In the genomic region with DNA sequence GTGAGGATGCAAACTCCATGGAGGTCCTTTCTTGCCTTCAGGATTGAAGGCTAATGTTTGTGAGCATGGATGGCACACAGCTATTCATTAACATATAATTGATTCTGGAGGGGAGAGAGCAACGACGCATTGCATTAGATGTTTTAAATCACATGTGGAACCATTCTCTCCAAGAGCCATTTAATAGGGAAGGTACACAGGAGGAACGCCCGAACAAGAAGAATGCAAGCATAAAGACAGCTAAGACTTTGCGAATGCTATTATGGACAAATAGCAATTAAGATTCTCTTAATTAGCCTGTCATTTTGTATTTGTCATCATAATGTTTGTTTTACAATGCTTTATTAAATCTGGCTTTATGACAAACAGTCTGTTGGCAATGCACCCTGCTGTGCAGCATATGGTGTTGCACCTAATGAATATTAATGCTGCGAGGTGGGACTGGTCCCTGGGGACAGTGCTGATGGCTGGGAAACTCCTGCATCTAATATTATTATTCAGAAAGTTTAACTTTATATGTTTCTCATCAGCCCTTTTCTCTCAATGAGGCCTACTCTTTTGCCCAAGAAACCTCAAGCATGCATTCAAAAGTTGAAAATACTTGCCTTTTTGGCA, we compare ENCODE assay signal across 15 mouse cellular contexts.
DNase-seq lines count a peak whose midpoint lies in the region; ATAC-seq lines count a peak whose summit lies in the region.
"Had no signal": no experiment of that assay in that cellular context is flagged by ENCODE, and none has a peak within 500 bp of the region (broad histone marks: within the 10 kb centered on the region; RNA-seq: fewer than 3 reads in every experiment).

No protein-coding gene starts in this region.

- ATAC-seq in midbrain, embryonic 11.5 days (ENCODE audit: low FRiP score), result peak; percentile 58; the same call in 1 of the 2 replicates
- ATAC-seq in hindbrain, embryonic 16.5 days, result peak; percentile 69
- ATAC-seq: activated CD4-positive, CD25-positive, alpha-beta regulatory T cell, adult 4 months; inflammation-experienced regulatory T-cells, adult 6 months had no signal

- no peak overlapping the region for H3K4me3 ChIP-seq in midbrain, embryonic 11.5 days (ENCODE audit: low read depth, low read length)
- H3K4me3 ChIP-seq in midbrain, embryonic 10.5 days, result no peak overlapping the region
- no peak overlapping the region for H3K4me3 ChIP-seq in hindbrain, embryonic 16.5 days (ENCODE audit: low read length)
- H3K4me3 ChIP-seq: heart, embryonic 15.5 days; limb, embryonic 12.5 days had no signal

- H3K4me1 ChIP-seq in midbrain, embryonic 11.5 days (ENCODE audit: control insufficient read depth, insufficient read depth, low read length), result no peaks in the 10 kb centered on the region
- H3K4me1 ChIP-seq in midbrain, embryonic 10.5 days, result no peaks in the 10 kb centered on the region
- H3K4me1 ChIP-seq in hindbrain, embryonic 16.5 days (ENCODE audit: control insufficient read depth, insufficient read depth, low read depth, low read length), result no peaks in the 10 kb centered on the region
- H3K4me1 ChIP-seq: heart, embryonic 15.5 days; limb, embryonic 12.5 days had no signal

- no peaks in the 10 kb centered on the region for H3K9me3 ChIP-seq in midbrain, embryonic 11.5 days (ENCODE audit: control insufficient read depth, low read length)
- no peaks in the 10 kb centered on the region for H3K9me3 ChIP-seq in midbrain, embryonic 10.5 days (replicated peaks)
- no peaks in the 10 kb centered on the region for H3K9me3 ChIP-seq in hindbrain, embryonic 16.5 days (ENCODE audit: control insufficient read depth, low read length)
- H3K9me3 ChIP-seq: heart, embryonic 15.5 days; limb, embryonic 12.5 days had no signal

- WGBS in midbrain, embryonic 11.5 days, result 83% methylated on average over 6 of the region's 6 CpGs
- WGBS in midbrain, embryonic 10.5 days, result 87% methylated on average over 6 of the region's 6 CpGs
- 35% methylated on average over 6 of the region's 6 CpGs for WGBS in hindbrain, embryonic 16.5 days

- H3K4me2 ChIP-seq in midbrain, embryonic 11.5 days, result no peak overlapping the region
- no peak overlapping the region for H3K4me2 ChIP-seq in hindbrain, embryonic 16.5 days (ENCODE audit: low read length)
- H3K4me2 ChIP-seq: heart, embryonic 15.5 days; limb, embryonic 12.5 days had no signal

- H3K9ac ChIP-seq in midbrain, embryonic 11.5 days (ENCODE audit: low read length), result no peak overlapping the region
- H3K9ac ChIP-seq in hindbrain, embryonic 16.5 days (ENCODE audit: low read depth, low read length), result no peak overlapping the region
- H3K9ac ChIP-seq: heart, embryonic 15.5 days; limb, embryonic 12.5 days had no signal

- H3K27me3 ChIP-seq in midbrain, embryonic 11.5 days (ENCODE audit: control insufficient read depth, insufficient read depth, low read length), result no peaks in the 10 kb centered on the region
- H3K27me3 ChIP-seq in midbrain, embryonic 10.5 days (ENCODE audit: low read depth, poor library complexity, severe bottlenecking), result no peaks in the 10 kb centered on the region
- H3K27me3 ChIP-seq in hindbrain, embryonic 16.5 days (replicated peaks; ENCODE audit: control insufficient read depth, insufficient read depth, low read length), result no peaks in the 10 kb centered on the region
- H3K27me3 ChIP-seq: heart, embryonic 15.5 days; limb, embryonic 12.5 days had no signal

- no peak for DNase-seq in midbrain, embryonic 11.5 days (ENCODE audit: low spot score, missing footprints)
- no peak for DNase-seq in midbrain, embryonic 10.5 days (ENCODE audit: low spot score)
- peak; percentile 13 to 51 for DNase-seq in cerebellum, postnatal 25 days
- peak; percentile 25 for DNase-seq in retina, postnatal 1 day
- DNase-seq in gastrocnemius, postnatal 14 days, result no peak
- DNase-seq in layer of hippocampus, postnatal 10 days (ENCODE audit: low spot score in 2 of 2), result no peak
- no peak for DNase-seq in embryo, embryonic 10 days (ENCODE audit: low spot score)
- DNase-seq: layer of hippocampus, adult 9-11 months had no signal

- H3K36me3 ChIP-seq in midbrain, embryonic 11.5 days (ENCODE audit: control insufficient read depth, insufficient read depth, low read length), result no peaks in the 10 kb centered on the region
- H3K36me3 ChIP-seq in midbrain, embryonic 10.5 days, result no peaks in the 10 kb centered on the region
- no peaks in the 10 kb centered on the region for H3K36me3 ChIP-seq in hindbrain, embryonic 16.5 days (ENCODE audit: control insufficient read depth, insufficient read depth, low read length)
- H3K36me3 ChIP-seq: heart, embryonic 15.5 days; limb, embryonic 12.5 days had no signal

- intact Hi-C loops in gastrocnemius, postnatal 14 days (cut with DNase I; ENCODE audit: low total_unique reads), result no loop called here

- no peak overlapping the region for H3K27ac ChIP-seq in midbrain, embryonic 11.5 days (ENCODE audit: low read depth, low read length)
- no peak overlapping the region for H3K27ac ChIP-seq in midbrain, embryonic 10.5 days (replicated peaks)
- H3K27ac ChIP-seq in hindbrain, embryonic 16.5 days (ENCODE audit: low read depth, low read length), result no peak overlapping the region
- H3K27ac ChIP-seq: heart, embryonic 15.5 days; kidney, postnatal 0 days; limb, embryonic 12.5 days; macrophage had no signal

Comparison
In these comparisons a context has a peak if more than half of its experiments do, and no peak if none do; other contexts are left out.
1. DNase-seq: peak in cerebellum, postnatal 25 days (2 of 2) and retina, postnatal 1 day (single experiment); none in midbrain, embryonic 11.5 days (single experiment), midbrain, embryonic 10.5 days (single experiment), gastrocnemius, postnatal 14 days (single experiment), layer of hippocampus, postnatal 10 days (0 of 2) and embryo, embryonic 10 days (single experiment).